Mouse (Mus musculus): ENCODE measurements around the gene Insc. TPM values are rescaled to one million over a fixed set of nuclear protein-coding genes. Genes with fewer than 3 reads are reported as not detected.

Insc gene
- not detected in 2 replicates for polyA plus RNA-seq (2012; ENCODE audit: low replicate concordance)

GRCm38 (mm10) chr7:114743022-114743780, at the start of gene Insc:
TSS of gene Insc (plus strand) at chr7:114743694.

GRCm38 (mm10) chr7:114718300-114718699, 25.2 kb upstream of the Insc start, which contains the start of gene Calcb:
TSS of gene Calcb (plus strand) at chr7:114718643.

Other genes with a start within 250 kb of the Insc start
- 4.7 and 11.9 TPM in 2 replicates for gene Cyp2r1, start 180.7 kb upstream of the Insc start, polyA plus RNA-seq (2012; ENCODE audit: low replicate concordance)
- gene Calca, start 107.3 kb upstream of the Insc start, polyA plus RNA-seq (2012; ENCODE audit: low replicate concordance): not detected in 2 replicates
- not detected in 2 replicates for gene Calcb, start 25.1 kb upstream of the Insc start, polyA plus RNA-seq (2012; ENCODE audit: low replicate concordance)

Data from hematopoietic multipotent progenitor cell, adult 10-12 weeks (in vitro differentiated cells).